Mouse (Mus musculus) thymus, adult 18-20 months (tissue): ENCODE data around the gene Pde8b.
"Not testable (repeated sequence)": the region's sequence is repeated elsewhere in the genome, so short reads cannot be mapped to it uniquely, and the experiment has no call there.

Experiments used
- DNase-seq, 2 experiments: peaks; one replicate each; pipeline ENCODE4 v3.0.0; 2022; ENCODE audit warnings: mixed read lengths in 2 of 2

Gene Pde8b

DNA sequence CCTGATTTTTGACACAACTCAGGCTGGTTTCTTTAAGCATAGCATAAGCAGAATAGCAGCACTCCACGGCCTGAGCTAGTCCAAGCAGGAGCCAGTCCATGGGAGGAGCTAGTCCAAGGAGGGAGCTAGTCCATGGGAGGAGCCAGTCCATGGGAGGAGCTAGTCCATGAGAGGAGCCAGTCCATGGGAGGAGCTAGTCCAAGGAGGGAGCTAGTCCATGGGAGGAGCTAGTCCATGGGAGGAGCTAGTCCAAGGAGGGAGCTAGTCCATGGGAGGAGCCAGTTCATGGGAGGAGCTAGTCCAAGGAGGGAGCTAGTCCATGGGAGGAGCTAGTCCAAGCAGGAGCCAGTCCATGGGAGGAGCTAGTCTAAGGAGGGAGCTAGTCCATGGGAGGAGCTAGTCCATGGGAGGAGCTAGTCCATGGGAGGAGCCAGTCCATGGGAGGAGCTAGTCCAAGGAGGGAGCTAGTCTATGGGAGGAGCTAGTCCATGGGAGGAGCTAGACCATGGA is 34.4 kb downstream of the Pde8b start:
- not testable (repeated sequence) for DNase-seq

DNA sequence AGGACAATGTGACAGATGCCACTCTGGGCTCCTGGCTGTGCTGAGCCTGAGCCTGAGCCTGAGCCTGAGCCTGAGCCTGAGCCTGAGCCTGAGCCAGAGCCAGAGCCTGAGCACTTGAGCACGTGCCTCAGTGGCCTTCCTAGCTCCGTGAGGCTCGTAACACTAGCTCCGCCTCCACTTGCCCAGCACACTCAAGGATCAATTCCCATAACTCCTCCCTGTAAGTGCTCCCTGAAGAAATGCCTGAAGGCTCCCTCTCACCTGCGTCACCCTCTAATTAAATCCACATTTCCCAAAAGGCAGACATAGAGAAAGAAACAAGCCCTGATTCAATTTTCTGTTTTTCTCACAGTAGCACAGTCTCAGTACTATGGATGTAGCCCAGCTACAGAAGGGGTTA is 37.8 kb downstream of the Pde8b start:
- DNase-seq: no peak

DNA sequence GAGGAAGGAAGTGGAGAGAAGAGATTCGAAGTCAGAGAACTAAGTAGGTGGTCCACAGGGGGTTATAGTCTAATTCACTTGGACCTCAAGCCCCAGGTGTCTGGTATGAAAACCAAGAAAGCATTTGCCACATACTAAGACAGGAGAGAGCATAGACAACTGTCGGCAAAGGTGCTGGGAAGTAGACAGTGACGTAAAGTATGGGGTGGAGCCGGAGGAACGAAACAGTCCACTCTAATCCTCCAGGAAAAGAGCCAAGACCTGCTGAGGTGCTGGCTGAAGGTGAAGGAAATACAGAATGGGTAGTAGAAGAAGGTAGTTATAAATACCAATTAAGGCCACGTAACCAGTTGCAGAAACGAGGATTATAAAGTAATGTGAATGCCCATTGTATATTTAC is 42.8 kb downstream of the Pde8b start:
- DNase-seq: not testable (repeated sequence)

DNA sequence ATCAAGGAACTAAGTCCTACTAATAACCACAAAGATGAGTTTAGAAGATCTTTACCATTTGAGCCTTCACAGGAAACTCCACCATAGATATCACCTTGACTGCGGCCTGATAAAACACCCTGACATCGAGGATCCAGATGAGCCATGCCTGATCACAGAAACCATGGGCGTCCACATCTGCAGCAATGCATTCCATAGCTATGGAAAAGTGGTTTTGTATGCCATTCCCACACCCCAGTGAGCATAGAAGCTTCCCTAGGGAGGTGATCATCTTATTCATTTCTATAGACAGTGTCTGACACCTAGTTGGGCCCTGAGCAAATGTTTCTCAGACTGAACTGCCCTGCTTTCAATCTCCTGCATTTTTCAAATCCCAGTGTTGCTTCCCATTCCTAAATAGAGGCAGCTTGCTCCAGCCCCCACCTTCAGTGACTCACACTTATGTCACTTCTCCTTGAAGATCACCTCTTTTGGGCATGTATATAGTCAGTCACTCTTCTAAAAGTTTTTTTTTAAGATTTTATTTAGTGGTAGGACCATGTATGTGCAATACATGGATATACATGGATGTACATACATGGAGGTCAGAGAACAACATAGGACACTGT is 47.9 kb downstream of the Pde8b start:
- DNase-seq: no peak

DNA sequence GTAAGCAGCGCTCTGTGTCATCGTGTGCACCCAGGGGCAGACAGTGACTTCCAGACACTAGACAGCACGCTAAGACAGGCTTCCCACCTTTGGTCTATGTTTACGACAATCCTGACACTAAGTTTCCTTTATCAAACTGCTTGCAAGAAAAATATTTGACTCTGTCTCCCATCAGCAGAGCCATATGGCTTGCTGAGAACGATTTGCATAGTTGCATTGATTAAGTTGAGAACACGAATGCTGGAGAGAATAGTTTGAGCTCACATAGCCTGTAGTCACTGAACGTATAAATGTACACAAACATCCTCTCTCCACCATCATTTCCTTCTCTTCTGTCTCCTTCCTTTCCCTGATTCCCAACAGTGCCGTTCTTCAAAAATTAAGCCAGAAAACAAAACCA is 49.3 kb downstream of the Pde8b start:
- DNase-seq: no peak

DNA sequence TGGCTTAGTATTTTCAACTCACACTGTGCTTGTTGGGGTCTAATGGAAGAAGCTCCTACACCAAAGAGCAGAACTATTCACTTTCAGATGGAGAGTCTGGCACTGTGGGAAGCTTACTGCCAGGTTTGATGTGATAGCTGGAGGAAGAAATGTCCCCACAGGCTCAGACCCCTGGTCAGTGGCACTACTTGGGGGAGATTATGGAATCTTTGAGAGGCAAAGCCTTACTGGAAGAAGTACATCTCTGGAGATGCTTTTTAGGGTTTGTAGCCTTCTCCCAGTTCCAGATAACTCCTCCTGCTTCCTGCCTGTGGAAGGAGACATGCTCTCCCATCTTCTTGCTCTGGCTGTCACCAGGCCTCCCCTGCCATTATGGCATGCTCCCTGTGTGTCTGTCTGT is 50.1 kb downstream of the Pde8b start:
- no peak for DNase-seq

DNA sequence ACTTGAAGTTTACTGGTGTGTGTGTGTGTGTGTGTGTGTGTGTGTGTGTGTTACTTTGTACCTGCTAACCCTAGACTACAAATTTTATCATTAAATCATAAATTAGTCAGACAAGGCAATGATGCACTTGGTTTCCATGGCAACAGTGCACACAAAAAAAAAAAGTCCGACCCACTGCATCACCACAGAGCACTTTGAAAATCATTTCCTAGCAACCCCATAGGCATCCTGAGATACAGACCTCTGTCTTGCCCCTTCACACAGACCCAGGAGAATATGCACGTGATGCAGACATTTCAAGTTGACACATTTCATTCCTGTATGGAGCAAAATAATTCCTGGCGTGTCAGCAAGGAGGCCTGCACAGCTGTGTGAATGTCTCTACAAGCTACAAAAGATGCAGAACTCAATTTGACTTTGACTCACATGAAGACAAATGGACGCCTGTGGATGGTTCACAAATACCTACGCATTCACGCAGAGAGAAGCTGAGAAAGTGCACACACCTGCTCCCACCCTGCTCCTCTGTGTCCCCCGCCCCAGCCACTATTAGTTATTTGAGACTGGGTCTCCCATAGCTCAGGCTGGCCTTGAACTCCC is 53.9 kb downstream of the Pde8b start:
- no peak for DNase-seq

DNA sequence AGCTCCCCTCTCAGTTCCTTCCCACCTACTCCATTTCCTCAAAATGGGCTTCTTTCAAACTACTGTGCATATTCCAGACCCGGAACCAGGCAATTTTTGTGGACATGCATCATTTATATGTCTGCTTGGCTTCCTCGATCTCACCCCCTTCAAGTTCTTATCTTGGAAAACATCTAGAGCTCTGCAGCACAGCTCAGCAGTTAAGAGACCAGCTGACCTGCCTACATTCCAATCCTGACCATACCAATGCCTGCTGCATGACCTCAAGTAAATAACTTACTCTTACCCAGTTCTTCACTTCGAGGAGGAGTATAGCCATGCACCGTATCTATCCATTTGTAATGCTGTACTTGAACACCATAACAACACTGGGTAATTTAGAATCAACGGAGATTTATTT is 58.2 kb downstream of the Pde8b start:
- DNase-seq: no peak

DNA sequence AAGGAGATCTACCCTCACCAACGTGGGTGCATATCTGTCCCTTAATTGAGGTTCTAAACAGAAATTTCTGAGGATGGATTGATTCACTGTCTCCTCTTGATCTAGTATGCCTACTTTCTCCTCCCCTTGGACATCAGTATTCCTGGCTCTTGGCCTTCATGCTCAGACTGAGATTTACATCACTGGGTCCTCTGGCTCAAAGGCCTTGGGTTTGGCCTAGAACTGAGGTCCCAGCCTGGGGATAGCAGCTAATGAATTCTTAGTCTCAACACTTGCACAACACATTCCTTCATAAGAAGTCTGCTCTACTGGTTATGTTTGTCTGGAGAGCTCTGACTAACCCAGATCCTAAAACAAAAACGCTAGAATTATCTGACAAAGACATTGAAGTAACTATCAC is 61.0 kb downstream of the Pde8b start:
- no peak for DNase-seq

DNA sequence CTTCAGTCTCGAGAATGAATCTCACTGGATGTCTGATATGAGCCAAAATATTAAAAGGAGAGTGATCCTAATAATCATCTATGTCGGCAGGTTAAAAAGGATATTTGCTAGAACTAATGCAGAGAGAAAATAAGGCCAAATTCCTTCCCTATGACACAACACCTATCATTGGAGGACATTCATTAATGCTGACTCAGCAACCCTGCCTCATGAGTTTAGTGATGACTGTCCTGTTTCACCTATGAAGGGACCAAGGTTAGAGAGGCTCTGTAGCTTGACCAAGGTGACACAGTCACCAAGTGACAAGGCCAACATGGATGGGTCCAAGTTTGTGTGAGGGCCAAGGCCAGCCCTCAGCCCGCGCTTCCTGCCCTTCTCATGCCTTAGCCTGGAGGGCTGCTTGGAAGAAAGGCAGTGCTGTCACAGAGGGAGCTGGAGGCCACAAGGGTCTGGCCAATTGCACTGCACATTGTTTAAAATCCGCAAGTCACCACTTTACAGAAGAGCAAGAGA is 62.9 kb downstream of the Pde8b start:
- no peak for DNase-seq

DNA sequence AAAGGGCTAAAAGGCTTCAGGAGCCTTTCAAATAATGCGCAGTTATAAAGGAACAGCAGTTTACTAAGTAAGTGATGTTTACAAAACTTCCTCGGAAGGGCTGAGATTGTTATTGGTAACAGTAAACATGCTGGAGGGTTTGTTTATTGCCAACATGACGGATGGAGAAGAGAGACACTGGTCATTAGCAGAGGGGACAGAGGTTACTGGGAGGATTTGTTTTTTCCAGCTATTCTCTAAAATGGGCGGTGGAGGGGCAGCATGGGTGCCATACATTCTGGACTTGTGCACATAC is 63.4 kb downstream of the Pde8b start:
- no peak for DNase-seq

DNA sequence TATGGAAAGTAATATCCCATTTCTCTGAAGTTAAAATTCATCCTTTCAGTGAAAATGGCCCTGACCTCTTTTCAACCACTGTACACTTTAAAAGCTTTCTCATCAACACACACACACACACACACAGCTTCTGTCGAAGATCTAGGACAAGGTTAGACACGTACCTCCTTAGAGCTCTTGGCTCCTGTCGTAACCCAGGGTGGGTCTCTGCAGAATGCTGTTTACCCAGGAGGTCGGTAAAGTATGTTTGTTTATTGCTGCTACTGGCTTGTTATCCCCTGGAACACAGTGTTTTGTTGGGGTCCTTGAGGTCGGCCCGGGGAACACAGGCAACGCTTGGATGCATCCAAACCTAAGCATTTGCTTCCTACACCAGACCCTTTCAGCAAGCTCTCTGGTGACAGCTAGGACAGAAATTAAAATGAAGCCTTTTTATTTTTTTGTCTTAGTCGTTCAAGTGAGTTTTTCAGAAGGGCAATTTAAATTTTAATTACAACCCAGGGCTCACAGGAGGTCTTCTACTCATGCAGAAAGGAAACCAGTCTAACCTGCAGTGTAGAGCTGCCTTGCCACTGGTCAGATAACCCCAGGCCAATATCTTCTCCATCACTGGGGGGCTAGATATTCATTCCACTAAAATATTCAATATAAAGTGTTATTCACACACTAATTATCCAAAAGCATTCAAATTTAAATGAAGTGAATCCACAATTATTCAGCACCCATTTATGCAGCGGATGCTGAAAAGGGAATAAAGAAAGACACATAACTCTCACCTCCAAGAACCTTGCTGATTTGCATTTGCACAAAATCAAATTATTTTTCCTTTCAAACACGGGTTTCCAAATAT is 64.0 kb downstream of the Pde8b start:
- DNase-seq: no peak

DNA sequence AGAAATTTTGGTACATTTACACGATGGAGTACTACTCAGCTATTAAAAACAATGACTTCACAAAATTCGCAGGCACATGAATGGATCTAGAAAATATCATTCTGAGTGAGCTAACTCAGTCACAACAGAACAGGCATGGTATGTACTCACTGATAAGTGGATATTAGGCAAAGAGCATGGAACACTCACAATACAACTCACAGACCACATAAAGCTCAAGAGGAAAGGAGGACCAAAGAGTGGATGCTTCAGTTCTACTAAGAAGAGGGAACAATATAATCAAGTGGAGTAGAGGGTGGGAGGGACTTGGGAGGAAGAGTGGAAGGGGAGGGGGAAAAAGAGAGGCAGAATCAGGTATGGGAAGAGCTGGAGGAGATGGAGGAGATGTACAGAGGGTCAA is 66.5 kb downstream of the Pde8b start:
- no peak for DNase-seq

DNA sequence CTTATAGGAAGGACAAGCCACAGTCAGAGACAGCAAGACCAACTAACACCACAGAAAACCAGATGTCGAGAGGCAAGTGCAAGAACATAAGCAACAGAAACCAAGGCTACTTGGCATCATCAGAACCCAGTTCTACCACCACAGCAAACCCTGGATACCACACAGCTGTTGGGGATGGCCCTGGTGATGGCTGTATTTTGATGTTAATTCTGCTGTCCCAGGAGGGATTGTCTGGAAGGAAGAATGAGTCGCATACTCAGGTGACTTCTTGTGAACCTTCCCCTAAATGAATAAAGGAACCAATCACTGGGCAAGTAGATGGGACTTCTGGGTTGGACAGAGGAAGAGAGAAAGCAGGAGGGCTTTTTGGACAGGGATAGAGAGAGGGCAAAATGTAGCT is 69.9 kb downstream of the Pde8b start:
- DNase-seq: no peak

DNA sequence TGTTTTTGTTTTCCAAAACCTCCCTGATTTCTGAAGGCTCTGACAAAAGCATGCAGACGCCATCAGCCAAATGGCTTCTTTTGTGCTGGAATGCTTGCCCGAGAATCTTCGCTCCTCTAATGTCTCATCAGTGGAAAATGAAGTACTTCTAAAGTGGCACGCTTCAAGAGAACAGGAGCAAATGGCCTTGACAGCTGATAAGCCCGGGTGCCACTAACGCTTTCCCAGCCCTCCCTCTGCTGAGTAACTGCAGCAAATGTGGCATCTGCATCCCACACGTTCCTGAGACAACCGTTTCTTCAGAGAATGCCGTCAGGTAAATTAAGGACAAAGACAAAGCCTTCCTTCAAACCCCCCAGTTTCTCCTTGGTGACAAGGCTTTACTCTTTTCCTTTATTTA is 72.8 kb downstream of the Pde8b start:
- DNase-seq: no peak

DNA sequence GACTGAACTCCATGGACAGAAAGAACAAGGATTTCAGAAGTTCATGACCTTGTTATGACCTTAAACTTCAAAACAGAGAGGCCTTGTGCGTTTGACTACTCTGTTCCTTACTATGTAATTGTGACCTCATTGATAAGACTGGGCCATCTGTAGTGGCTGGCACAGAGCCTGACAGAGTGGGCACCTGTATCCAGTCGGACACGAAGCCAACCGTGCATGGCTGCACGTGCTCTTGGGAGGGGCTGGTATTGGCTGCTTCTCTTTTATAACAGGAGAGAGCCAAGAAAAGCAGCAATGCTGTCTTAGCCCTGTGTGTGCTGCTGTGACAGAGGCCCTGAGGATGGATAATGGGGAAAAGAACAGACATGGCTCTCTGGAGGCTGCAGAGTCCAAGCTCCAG is 73.7 kb downstream of the Pde8b start:
- no peak for DNase-seq

DNA sequence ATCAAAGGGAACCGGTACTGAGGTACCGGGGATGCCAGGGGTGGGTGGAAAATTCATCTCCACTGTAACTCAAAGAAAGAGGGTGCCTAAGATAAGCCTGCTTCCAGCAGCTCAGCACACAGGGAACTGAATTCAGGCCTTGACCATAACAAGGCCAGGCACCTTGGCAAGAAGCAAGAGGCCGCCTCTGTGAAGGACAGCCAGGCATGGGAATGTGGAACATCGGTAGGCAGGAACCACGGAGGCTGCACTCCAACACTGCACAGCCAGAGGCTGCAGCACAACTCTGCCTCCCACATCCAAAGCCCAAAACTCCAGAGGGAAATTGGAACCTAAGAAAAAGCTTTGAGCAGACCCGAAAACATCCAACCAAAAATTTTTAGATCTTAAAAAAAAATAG is 75.9 kb downstream of the Pde8b start:
- no peak for DNase-seq

DNA sequence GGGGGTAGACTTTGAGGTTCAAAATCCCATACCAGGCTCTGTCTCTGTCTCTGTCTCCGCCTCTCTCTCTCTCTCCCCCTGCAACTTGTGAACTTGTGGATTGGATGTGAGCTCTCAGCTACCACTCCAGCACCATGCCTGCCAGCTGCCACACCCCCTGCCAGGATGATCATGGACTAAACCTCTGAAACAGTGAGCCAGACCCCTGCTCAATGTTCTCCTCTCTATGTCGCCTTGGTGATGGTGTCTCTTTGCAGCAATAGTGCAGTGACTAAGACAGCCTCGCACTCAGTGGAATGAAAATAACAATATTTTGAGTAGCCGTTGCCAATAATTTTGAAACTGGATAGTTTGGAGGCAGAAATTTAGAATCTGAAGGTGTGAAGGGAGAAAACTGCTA is 77.8 kb downstream of the Pde8b start:
- DNase-seq: no peak

DNA sequence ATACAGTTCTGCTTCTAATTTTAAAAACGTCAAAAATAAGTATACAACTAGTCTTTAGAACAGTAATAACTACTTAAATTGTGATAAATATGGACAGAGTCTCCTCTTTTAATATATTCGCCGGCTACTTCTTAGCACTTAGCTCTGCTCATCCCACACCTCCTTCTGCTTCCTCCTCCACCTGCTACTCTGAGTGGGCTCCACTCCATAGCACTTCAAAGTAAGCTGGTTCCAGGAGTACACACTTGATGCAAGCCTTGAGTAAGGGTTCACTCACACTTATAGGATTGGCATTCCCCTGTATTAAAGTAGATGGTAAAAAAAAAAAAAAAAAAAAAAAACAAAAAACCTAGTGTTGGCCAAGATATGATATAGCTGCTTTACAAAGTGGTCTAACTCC is 89.9 kb downstream of the Pde8b start:
- no peak for DNase-seq

DNA sequence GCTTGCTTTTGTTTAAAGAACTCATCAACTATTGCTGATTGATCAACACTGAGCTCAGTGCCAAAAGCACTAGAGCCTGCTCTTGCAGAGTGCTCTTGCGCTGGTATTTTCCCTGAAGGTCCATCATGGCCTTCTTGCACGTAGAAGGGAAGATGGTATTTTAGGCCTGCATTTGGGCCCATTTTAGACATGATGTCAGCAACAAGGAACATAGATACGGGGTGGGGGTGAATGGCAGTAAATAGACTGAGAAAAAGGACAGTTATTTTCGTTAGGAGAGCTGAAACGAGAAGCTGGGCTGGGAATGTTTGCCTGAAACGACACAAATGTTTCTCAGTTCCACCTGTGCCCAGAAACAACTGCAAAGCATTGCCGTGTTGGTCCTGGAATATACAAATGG is 91.2 kb downstream of the Pde8b start:
- no peak for DNase-seq

DNA sequence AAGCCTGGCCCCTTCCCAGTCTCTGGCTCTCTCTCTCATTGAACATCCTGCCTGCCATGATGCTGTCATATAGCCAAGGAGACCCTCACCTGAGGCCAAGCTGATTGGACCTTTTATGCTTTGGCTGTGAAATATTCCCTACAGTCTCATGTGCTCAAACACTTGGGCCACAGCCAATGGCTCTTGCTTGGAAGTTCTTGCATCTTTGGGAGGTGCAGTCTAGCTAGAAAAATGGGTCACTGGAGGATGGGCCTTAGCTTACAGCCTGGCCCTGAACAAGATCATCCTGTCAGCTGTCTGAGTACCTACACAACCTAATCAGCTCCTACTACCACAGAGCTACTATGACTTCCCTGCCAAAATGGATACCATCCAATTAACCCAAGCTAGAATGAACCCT is 105.4 kb downstream of the Pde8b start:
- no peak for DNase-seq

DNA sequence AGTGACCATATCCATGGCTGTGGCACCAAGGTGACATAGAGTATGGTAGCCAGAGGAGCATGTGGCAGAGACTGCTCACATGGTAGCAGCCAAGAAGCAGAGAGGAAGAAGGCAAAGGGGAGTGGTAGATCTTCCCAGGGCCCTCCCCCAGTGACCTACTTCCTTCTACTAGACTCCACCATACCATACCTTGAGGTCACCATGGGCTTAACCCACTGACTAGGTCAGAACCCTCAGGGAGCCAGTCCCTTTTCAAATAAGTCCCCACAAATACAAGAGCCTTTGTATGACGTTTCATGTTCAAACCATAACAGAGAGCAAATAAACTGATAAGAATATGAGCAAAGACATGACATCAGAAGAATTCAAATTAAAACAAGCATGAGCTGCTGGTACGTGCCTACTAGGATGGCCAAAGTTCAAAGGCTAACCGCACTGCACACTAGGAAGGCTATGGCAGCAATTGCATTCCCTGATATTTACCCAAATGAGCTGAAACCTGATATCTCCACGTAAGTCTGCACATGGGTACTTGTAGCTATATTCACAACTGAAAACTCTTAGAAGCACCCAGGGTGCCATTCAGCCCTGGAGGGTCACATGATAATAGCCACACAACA is 109.6 kb downstream of the Pde8b start:
- no peak for DNase-seq

DNA sequence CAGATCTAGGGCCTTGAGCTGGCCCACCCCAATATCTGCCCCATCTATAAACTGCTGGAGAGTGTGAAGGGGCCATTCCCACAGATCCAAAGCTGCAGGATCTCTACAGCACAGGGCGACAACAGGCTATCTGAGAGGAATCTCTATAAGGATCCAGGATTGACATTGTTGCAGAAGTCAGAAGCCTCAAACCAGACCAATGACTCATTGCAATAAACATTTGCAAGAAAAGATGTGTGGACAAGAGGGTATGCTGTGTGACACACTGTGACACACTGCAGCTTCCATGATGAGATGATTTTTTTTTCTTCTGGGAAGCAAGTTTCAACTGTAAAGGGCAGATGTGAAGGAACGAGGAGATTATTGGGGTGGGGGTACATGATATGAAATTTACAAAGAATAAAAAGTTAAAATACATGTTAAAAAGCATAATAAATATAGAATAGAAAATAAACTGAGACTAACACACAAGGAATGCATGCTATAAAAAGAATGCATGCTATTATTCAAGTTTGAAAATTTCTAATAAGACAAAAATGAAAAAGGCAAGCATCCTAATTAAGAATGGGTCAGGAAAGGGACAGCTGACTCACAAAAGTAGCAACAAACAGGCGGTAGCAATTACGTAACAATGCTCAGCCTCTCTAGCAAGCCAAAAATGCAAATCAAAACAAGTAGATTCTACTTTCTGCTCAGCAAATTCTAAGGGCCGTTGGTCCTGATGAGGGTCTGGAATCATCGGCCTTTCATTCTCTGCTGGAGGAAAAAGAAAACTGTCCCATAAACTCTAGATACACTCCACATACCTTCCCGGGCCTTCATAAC is 114.6 kb downstream of the Pde8b start:
- DNase-seq: no peak
